Mouse (Mus musculus) heart, postnatal 0 days (tissue): ENCODE results near the gene Efna2. TPM values are rescaled to one million over a fixed set of nuclear protein-coding genes. Genes with fewer than 3 reads are reported as not detected.

ENCODE experiments used
- ATAC-seq: fragments of 200-750 bp; cut with Nextera tagmentation; 2 replicates; pipeline ENCODE4 v1.8.0; 2017; ENCODE audit warnings: low read depth, moderate number of reproducible peaks, moderate library complexity; ENCODE audit not compliant: insufficient read depth
- DNase-seq: peaks from one replicate; pipeline ENCODE4 v3.0.0-alpha.2; 2016; ENCODE audit warnings: low spot score
- H3K27ac ChIP-seq: fragments of 300-500 bp; sonication (generic); 2 replicates; pipeline ENCODE4 v1.5.1; 2014; ENCODE audit warnings: low read depth, mild to moderate bottlenecking
- H3K27me3 ChIP-seq: fragments of 300-500 bp; sonication (generic); 2 replicates; pipeline ENCODE4 v1.6.1; 2014; ENCODE audit warnings: low read length, mixed read lengths; ENCODE audit not compliant: control insufficient read depth, insufficient read depth
- H3K36me3 ChIP-seq: fragments of 300-500 bp; sonication (generic); replicated peaks from 2 replicates; pipeline ENCODE4 v1.6.1; 2014; ENCODE audit warnings: low read length, mixed read lengths; ENCODE audit not compliant: control insufficient read depth, insufficient read depth
- H3K4me1 ChIP-seq: fragments of 300-500 bp; sonication (generic); 2 replicates; pipeline ENCODE4 v1.6.1; 2014; ENCODE audit warnings: antibody characterized with exemption; ENCODE audit not compliant: control insufficient read depth, insufficient read depth
- H3K4me2 ChIP-seq: fragments of 300-500 bp; sonication (generic); 2 replicates; pipeline ENCODE4 v1.6.1; 2014; ENCODE audit warnings: low read depth, mild to moderate bottlenecking, low read length, moderate library complexity
- H3K4me3 ChIP-seq: fragments of 300-500 bp; sonication (generic); 2 replicates; pipeline ENCODE4 v1.5.1; 2014; ENCODE audit warnings: low read depth, low read length
- H3K9ac ChIP-seq: fragments of 300-500 bp; sonication (generic); replicated peaks from 2 replicates; pipeline ENCODE4 v1.6.1; 2014; ENCODE audit warnings: low read depth, low read length, mixed read lengths
- H3K9me3 ChIP-seq: fragments of 300-500 bp; sonication (generic); replicated peaks from 2 replicates; pipeline ENCODE4 v1.6.1; 2016; ENCODE audit warnings: low read length; ENCODE audit not compliant: control insufficient read depth
- CTCF ChIP-seq: IDR thresholded peaks from 2 replicates; pipeline ENCODE4 v1.5.1; 2016; ENCODE audit warnings: antibody characterized with exemption, control low read depth, low read depth
- EP300 ChIP-seq: IDR thresholded peaks from 2 replicates; pipeline ENCODE4 v1.6.1; 2016; ENCODE audit warnings: antibody characterized with exemption, low read depth
- WGBS: fragments of 180-500 bp; shearing (Covaris S2); extraction: QIAGEN DNeasy Blood & Tissue Kit; methylation state at CpG from one replicate; pipeline ENCODE4 v1.1.7; 2014; 5-methylcytosine and 5-hydroxymethylcytosine counted together
- polyA plus RNA-seq: library from polyadenylated mRNA; unstranded; fragments of >200 nt; fragmentation: Nextera tagmentation; extraction: Ambion mirVana; gene quantifications from 2 replicates; pipeline ENCODE4 v1.2.1, GENCODE M21; 2015
- total RNA-seq: library from RNA; depleted of rRNA; stranded (reverse); fragments of >200 nt; gene quantifications from 2 replicates; pipeline ENCODE4 v1.2.3, GENCODE M21; 2014; ENCODE audit warnings: low replicate concordance

The Efna2 gene
- total and polyA plus RNA-seq, 2 experiments from 2014 or later: 2.4 to 3.3 TPM

GRCm38 (mm10) chr10:80158307-80158986 lies 20.8 kb upstream of the Efna2 start:
- Histone ChIP-seq H3K9me3 (no peaks in the 10 kb centered on the region), H3K36me3 (peaks cover 44% of the 10 kb centered on the region), H3K9ac (no peak overlapping the region), H3K27me3 (no peaks in the 10 kb centered on the region), H3K4me3 (no peak overlapping the region), H3K4me1 (peaks cover 50% of the 10 kb centered on the region), H3K4me2 (peak overlapping the region; percentile 65), H3K27ac (peak overlapping the region; percentile 95)
- DNase-seq (peak; percentile 71), ATAC-seq (peak; percentile 2)
- TF ChIP-seq EP300 (peak; percentile 25; the same call in 1 of the 2 replicates), CTCF (no peak)
- WGBS: 13% methylated on average over 18 of the region's 18 CpGs

- H3K9ac ChIP-seq: no peak overlapping the region
- H3K36me3 ChIP-seq: peaks cover 37% of the 10 kb centered on the region
- no peaks in the 10 kb centered on the region for H3K27me3 ChIP-seq
- TF ChIP-seq CTCF (no peak), EP300 (no peak)
- WGBS: 6% methylated on average over 12 of the region's 12 CpGs
- H3K9me3 ChIP-seq: no peaks in the 10 kb centered on the region
- ATAC-seq (no peak; the same call in 1 of the 2 replicates), DNase-seq (peak; percentile 38)
- peak overlapping the region; percentile 37 for H3K4me3 ChIP-seq
- H3K27ac ChIP-seq: peak overlapping the region; percentile 95
- peaks cover 53% of the 10 kb centered on the region for H3K4me1 ChIP-seq
- peak overlapping the region; percentile 65 for H3K4me2 ChIP-seq
Observed at GRCm38 (mm10) chr10:80159021-80159560, 20.2 kb upstream of the Efna2 start.

GRCm38 (mm10) chr10:80159561-80160454 lies 19.5 kb upstream of the Efna2 start:
- TF ChIP-seq EP300 (peak; percentile 24), CTCF (no peak)
- ATAC-seq (peak; percentile 82), DNase-seq (peak; percentile 99)
- peak overlapping the region; percentile 37 for H3K4me3 ChIP-seq
- peak overlapping the region; percentile 95 for H3K27ac ChIP-seq
- no peak overlapping the region for H3K9ac ChIP-seq
- no peaks in the 10 kb centered on the region for H3K27me3 ChIP-seq
- H3K9me3 ChIP-seq: no peaks in the 10 kb centered on the region
- peaks cover 59% of the 10 kb centered on the region for H3K4me1 ChIP-seq
- under 1% methylated on average over 54 of the region's 55 CpGs for WGBS
- H3K36me3 ChIP-seq: peaks cover 30% of the 10 kb centered on the region
- H3K4me2 ChIP-seq: peak overlapping the region; percentile 65

GRCm38 (mm10) chr10:80160455-80161371 lies 18.6 kb upstream of the Efna2 start:
- Histone ChIP-seq H3K4me2 (peak overlapping the region; percentile 65), H3K4me1 (peaks cover 65% of the 10 kb centered on the region), H3K4me3 (peak overlapping the region; percentile 37), H3K9ac (peak overlapping the region; percentile 60), H3K36me3 (peaks cover 21% of the 10 kb centered on the region), H3K9me3 (no peaks in the 10 kb centered on the region), H3K27me3 (no peaks in the 10 kb centered on the region), H3K27ac (peak overlapping the region; percentile 95)
- 2% methylated on average over 33 of the region's 33 CpGs for WGBS
- ATAC-seq: peak; percentile 10
- TF ChIP-seq CTCF (no peak; the same call in 1 of the 2 replicates), EP300 (peak; percentile 17; the same call in 1 of the 2 replicates)
- DNase-seq: peak; percentile 82
